Mouse (Mus musculus): ENCODE data around the gene Ppp1r35.
"Not testable (repeated sequence)": the region's sequence is repeated elsewhere in the genome, so short reads cannot be mapped to it uniquely, and the experiment has no call there.

Gene Ppp1r35

DNA sequence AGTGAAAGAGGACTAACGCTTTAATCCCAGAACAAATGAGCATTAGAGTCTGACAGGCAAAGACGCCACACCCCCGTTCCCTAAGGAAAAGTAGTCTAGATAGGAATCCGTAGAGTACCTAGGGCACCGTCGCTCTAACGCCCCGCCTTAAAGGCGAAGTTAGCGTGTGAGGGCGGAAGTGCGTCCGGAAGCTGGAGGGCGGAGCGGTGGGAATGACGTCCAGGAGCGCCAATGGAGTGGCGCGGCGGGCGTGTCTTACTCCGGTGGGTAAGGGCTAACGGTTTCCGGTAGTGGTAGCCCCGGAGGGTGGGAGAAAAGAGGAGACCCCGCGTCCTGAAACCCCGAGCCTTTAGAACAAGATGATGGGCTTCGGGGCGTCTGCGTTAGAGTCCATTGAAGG lies at the start of gene Ppp1r35:
Gene Ppp1r35 (plus strand): TSS at position 215 of the 400 bp plus-strand sequence.
- peak; percentile 91 to 92 for DNase-seq (ENCODE audit: low spot score in 2 of 2)

- DNase-seq (ENCODE audit: low spot score in 2 of 2), result no peak
These were observed 44.9 kb upstream of the Ppp1r35 start for GRCm38 (mm10) chr5:137733638-137734288.

GRCm38 (mm10) chr5:137734289-137735061 lies 44.2 kb upstream of the Ppp1r35 start:
- DNase-seq (ENCODE audit: low spot score in 2 of 2), result no peak

GRCm38 (mm10) chr5:137737400-137737940 lies 41.2 kb upstream of the Ppp1r35 start:
- DNase-seq (ENCODE audit: low spot score in 2 of 2), result no peak

DNA sequence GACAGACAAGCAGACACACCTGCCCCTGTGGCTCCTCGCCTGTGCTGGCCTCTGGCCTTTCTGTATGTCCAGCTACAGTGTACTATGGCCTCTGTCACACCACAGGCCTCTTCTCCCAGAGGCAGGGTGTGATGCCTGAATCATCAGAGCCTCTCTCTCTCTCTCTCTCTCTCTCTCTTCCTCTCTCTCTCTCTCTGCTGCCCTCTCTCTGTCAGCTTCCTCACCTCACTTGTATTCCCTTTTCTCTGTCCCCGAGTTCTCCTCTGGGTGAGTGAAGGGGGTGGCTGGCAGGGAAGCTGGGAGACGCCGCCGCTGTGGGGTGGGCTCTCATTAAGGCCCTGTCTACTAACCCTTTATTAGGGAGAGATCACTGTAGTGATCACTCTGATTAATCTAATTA lies 40.1 kb upstream of the Ppp1r35 start:
- DNase-seq (ENCODE audit: low spot score in 2 of 2), result no peak

GRCm38 (mm10) chr5:137739471-137739870 lies 39.2 kb upstream of the Ppp1r35 start:
- no peak for DNase-seq (ENCODE audit: low spot score in 2 of 2)

DNA sequence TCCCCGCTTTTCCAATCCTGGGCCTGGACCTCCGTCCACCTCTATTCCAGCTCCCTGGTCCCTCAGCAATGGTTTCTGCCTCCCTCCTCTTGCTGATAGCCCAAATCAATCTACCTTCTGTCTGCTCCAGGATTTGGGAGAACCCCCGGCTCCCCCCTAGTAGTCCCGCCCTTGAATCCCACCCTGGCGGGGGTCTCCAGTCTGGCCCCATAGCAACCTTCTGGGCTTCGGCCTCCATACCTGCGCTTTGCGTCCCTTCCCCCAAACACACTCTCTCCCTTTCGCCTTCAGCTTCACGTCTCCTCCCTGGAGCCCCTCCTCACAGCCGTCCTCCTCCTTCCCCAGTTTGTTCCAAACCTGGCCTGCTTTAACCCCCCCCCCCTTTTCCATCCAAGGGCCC lies 38.1 kb upstream of the Ppp1r35 start:
- no peak for DNase-seq (ENCODE audit: low spot score in 2 of 2)

DNA sequence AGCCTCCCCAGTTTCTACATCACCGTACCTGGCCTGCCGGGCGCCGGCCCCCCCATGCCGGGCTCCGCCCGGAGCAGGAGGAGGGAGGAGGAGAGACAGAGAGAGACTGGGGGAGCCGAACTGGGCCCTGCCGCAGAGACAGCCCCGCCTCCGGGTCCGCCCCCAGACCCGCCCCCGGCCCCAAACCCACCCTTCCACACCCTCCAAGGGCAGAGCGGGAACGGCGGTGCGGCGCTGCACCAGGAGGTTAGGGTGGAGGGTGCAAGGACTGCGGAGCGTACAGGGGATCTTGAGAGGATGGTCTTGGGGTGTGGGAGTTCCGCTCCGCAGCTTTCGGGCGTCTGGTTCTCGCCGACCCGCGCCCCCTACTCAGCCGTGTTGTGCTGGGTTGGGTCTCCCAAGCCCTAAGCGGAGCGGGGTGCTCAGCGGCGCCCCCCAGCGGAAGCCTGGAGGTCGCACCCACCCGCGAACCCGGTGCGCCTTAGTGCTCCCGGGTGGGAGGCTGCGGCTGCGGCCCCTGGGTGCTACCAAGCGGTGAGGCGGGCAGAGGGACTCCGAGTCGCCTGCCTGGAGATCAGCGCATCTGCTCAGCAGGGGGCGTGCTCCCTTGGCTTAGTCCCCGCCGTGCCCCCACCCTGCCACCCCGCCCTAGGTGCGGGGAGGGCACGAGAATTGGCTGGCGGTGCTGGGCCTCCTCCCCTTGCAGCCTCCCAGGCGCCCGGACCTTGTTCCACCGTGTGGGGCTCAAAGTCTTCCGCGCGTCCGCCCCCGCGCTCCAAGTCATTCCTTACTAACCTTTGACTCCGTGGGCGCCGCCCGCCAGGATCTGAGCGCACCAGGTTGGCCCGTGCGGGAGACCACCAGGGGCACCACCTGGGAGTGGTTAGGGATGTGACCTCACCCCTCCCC lies 37.4 kb upstream of the Ppp1r35 start, which contains the start of gene Nyap1:
Gene Nyap1 (minus strand): TSS at position 585 of the 909 bp plus-strand sequence.
- DNase-seq (ENCODE audit: low spot score in 2 of 2), result peak; percentile 70 to 80

DNA sequence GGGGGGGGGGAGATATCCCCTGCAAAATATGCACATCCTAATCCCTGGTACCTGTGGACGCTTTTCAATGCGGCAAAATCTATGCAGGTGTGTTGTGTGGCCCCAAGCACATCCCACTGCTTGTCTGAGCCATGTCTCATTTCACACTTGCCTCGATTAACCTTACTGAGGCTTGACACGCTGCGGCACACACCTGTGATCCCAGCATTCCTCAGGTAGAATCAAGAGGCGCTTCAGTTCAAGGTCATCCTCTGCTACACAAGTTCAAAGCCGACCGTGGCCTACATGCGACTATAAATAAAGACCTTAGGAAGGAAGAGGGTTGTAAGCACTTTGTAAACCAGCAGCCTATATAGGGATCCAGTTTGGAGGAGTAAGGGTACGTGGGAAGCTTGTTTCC lies 36.6 kb upstream of the Ppp1r35 start:
- DNase-seq (ENCODE audit: low spot score in 2 of 2), result no peak

- DNase-seq (ENCODE audit: low spot score in 2 of 2), result no peak
These were observed 35.8 kb upstream of the Ppp1r35 start for GRCm38 (mm10) chr5:137742836-137743235.

DNA sequence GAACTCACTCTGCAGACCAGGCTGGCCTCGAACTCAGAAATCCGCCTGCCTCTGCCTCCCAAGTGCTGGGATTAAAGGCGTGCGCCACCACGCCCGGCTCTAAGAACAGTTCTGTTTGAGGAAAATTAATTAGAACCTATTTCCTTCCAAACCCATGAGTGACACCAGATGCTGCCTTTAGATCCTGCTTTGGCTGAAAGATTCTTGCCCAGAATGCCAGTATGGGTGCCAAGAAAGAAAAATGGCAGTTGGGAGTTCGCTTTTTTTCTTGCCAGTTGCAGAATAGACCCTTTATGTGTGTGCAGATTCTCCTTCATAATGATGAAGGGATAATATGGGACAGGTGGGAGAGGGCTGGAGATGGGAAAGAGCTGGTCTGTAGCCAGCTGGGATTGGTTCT lies 34.5 kb upstream of the Ppp1r35 start:
- no peak for DNase-seq (ENCODE audit: low spot score in 2 of 2)

DNA sequence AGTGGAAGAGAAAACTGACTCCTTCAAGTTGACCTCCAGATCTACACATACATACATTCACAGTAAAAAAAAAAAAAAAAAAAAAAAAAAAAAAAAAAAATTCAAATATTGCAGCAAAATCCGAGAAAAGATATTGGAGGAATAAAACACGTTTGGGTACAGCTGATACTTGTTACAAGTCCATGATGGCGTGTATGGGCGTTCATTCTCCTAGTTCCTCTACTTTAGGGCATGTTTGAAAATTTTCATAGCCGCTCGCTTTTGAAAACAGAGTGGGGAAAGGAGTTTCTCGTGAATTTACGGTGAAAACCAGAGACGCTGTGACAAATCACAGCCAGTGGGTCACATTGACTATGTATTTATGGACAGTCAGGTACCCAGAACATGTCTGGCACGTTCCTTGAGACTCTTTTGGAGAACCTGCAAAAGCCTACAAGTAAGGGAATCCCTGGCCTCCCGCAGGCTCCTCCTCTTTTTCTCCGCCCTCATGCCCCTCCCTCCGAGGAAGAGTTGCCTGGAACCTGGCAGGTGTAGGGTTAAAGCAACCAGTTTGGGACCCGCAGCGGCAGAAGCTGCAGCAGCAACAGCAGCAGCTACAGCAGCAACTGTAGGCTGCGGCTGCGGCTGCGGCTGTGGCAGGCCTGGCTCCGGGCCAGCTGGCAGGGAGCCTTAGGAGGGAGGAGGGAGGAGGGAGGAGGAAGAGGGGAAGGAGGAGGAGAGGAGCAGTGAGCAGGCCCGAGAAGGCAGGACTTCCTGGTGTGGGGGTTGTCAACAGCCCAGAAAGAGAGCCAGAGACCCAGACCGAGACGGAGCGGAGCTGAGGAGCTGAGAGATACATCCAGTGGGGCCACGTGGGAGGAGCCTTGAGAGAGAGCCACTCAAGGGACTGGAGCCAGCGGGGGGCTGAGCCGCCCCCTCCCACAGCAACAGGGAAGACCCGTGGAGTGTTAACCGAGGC lies 33.2 kb upstream of the Ppp1r35 start, which contains the start of gene Tsc22d4:
Gene Tsc22d4 (plus strand): TSS at position 517 of the 958 bp plus-strand sequence.
- DNase-seq (ENCODE audit: low spot score in 2 of 2), result peak; percentile 91 to 93

DNA sequence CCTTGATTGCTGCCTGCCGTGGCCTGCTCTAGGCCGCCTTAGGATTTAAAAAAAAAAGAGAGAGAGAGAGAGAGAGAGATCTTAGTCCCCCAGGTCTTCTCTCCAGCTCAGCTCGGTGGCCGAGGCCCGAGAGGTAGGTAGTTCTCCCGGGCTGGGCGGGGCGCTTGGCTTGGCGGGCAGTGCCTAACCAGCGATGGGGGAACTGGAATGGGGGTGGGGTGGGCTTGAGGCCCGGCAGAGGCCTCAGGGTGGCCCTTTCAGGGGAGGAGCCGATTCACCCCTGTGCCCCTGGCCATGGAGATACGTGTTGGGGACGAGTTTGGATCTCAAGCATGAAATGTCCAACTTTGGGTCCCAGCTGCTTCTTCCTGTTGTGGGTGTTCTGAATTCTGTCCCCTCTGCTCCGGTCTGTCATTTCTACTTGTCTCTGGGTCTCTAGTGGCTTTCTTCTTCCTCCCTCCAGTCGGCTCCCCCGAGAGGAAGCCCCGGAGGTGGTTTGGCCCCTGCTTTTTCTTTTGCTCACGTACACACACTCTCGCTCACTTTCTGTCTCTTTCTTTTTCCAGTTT lies 32.3 kb upstream of the Ppp1r35 start:
- peak; percentile 66 to 70 for DNase-seq (ENCODE audit: low spot score in 2 of 2)

- DNase-seq (ENCODE audit: low spot score in 2 of 2), result peak in 1 of 2 experiments; percentile 23
These were observed 31.8 kb upstream of the Ppp1r35 start for GRCm38 (mm10) chr5:137746851-137747325.

DNA sequence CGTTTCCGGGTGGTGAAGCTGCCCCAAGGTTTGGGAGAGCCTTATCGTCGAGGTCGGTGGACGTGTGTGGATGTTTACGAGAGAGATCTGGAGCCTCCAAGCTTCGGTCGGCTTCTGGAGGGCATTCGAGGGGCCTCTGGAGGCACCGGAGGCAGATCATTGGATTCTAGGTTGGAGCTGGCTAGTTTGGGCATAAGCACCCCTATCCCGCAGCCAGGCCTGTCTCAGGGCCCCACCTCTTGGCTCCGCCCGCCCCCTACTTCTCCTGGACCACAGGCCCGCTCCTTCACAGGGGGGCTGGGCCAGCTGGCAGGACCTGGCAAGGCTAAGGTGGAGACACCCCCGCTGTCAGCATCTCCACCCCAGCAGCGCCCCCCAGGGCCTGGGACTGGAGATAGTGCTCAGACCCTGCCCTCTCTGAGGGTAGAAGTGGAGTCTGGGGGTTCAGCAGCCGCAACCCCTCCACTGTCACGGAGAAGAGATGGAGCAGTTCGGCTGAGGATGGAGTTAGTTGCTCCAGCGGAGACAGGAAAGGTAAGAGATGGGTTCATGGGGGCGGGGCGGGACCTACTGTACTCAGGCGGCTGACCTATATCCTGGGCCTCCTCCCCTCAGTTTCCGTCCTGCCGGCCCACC lies 31.2 kb upstream of the Ppp1r35 start:
- peak; percentile 42 to 49 for DNase-seq (ENCODE audit: low spot score in 2 of 2)

GRCm38 (mm10) chr5:137748130-137748770 lies 30.4 kb upstream of the Ppp1r35 start:
- DNase-seq (ENCODE audit: low spot score in 2 of 2), result no peak

GRCm38 (mm10) chr5:137749196-137749836 lies 29.3 kb upstream of the Ppp1r35 start:
- no peak for DNase-seq (ENCODE audit: low spot score in 2 of 2)

DNA sequence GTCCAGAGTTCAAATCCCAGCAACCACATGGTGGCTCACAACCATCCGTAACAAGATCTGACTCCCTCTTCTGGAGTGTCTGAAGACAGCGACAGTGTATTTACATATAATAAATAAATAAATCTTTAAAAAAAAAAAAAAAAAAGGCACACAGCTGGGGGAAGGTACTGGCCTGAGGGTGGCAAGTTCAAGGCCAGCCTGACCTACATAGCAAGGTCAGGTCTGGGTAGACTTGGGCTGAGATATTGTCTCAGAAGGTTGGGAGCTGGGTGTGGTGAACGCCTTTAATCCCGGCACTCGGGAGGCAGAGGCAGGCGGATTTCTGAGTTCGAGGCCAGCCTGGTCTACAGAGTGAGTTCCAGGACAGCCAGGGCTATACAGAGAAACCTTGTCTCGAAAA lies 28.4 kb upstream of the Ppp1r35 start:
- not testable (repeated sequence) for DNase-seq (ENCODE audit: low spot score in 2 of 2)

Measured in spleen, postnatal 14 days (tissue).